Mouse (Mus musculus) hindbrain, embryonic 10.5 days (tissue): ENCODE results near the gene Isg20. TPM values are rescaled to one million over a fixed set of nuclear protein-coding genes. Genes with fewer than 3 reads are reported as not detected.

Experiments used
- DNase-seq: peaks from one replicate; pipeline ENCODE4 v3.0.0-alpha.2; 2017; ENCODE audit warnings: low spot score
- H3K27ac ChIP-seq: fragments of 300-500 bp; sonication (generic); 2 replicates; pipeline ENCODE4 v1.5.1; 2016; ENCODE audit warnings: mild to moderate bottlenecking, moderate library complexity
- H3K27me3 ChIP-seq: fragments of 300-500 bp; sonication (generic); 2 replicates; pipeline ENCODE4 v1.6.1; 2016; ENCODE audit warnings: mild to moderate bottlenecking; ENCODE audit not compliant: poor library complexity, insufficient read depth, severe bottlenecking
- H3K36me3 ChIP-seq: fragments of 300-500 bp; sonication (generic); 2 replicates; pipeline ENCODE4 v1.6.1; 2016; ENCODE audit warnings: mild to moderate bottlenecking, moderate library complexity
- H3K4me1 ChIP-seq: fragments of 300-500 bp; sonication (generic); replicated peaks from 2 replicates; pipeline ENCODE4 v1.6.1; 2016; ENCODE audit warnings: mild to moderate bottlenecking
- H3K4me3 ChIP-seq: fragments of 300-500 bp; sonication (generic); 2 replicates; pipeline ENCODE4 v1.5.1; 2016; ENCODE audit warnings: mild to moderate bottlenecking, moderate library complexity
- H3K9me3 ChIP-seq: fragments of 300-500 bp; sonication (generic); 2 replicates; pipeline ENCODE4 v1.6.1; 2016; ENCODE audit warnings: mild to moderate bottlenecking, moderate library complexity
- WGBS: fragments of 180-500 bp; shearing (Covaris S2); methylation state at CpG from one replicate; pipeline ENCODE4 v1.1.7; 2016; 5-methylcytosine and 5-hydroxymethylcytosine counted together
- polyA plus RNA-seq: library from polyadenylated mRNA; unstranded; fragments of >200 nt; fragmentation: Nextera tagmentation; extraction: Ambion mirVana; gene quantifications from 2 replicates; pipeline ENCODE4 v1.2.1, GENCODE M21; 2016

Gene Isg20
- polyA plus RNA-seq: 0.57 and 0.63 TPM in 2 replicates

GRCm38 (mm10) chr7:78912974-78913474, at the start of gene Isg20:
Gene Isg20 (plus strand): TSS chr7:78913424.
- peaks cover 24% of the 10 kb centered on the region for H3K36me3 ChIP-seq
- H3K27ac ChIP-seq: peak within 1 kb of the TSS; percentile 66
- peak within 1 kb of the TSS; percentile 35 for H3K4me3 ChIP-seq
- 61% methylated on average over 5 of the region's 5 CpGs for WGBS
- H3K27me3 ChIP-seq: no peaks in the 10 kb centered on the region
- H3K9me3 ChIP-seq: no peaks in the 10 kb centered on the region
- no peak for DNase-seq
- H3K4me1 ChIP-seq: peaks cover 39% of the 10 kb centered on the region

- Histone ChIP-seq H3K4me1 (peaks cover 3% of the 10 kb centered on the region; the same call in 1 of the 2 replicates), H3K36me3 (no peaks in the 10 kb centered on the region), H3K4me3 (no peak overlapping the region), H3K27me3 (no peaks in the 10 kb centered on the region), H3K9me3 (no peaks in the 10 kb centered on the region), H3K27ac (no peak overlapping the region)
- no peak for DNase-seq
- WGBS: 72% methylated on average over 7 of the region's 7 CpGs
Observed at GRCm38 (mm10) chr7:78863796-78864445, 49.3 kb upstream of the Isg20 start.

- WGBS: 88% methylated on average over 4 of the region's 4 CpGs
Observed at GRCm38 (mm10) chr7:78864446-78864802, 48.8 kb upstream of the Isg20 start.

GRCm38 (mm10) chr7:78865212-78865949, 47.8 kb upstream of the Isg20 start:
- H3K4me3 ChIP-seq: no peak overlapping the region
- no peaks in the 10 kb centered on the region for H3K9me3 ChIP-seq
- no peak overlapping the region for H3K27ac ChIP-seq
- no peak for DNase-seq
- no peaks in the 10 kb centered on the region for H3K36me3 ChIP-seq
- WGBS: 65% methylated on average over 12 of the region's 12 CpGs
- H3K27me3 ChIP-seq: no peaks in the 10 kb centered on the region
- H3K4me1 ChIP-seq: peaks cover 3% of the 10 kb centered on the region; the same call in 1 of the 2 replicates

More at GRCm38 (mm10) chr7:78864446-78864802, 48.8 kb upstream of the Isg20 start:
- peaks cover 3% of the 10 kb centered on the region; the same call in 1 of the 2 replicates for H3K4me1 ChIP-seq
- H3K36me3 ChIP-seq: no peaks in the 10 kb centered on the region
- no peak for DNase-seq
- no peak overlapping the region for H3K4me3 ChIP-seq
- no peaks in the 10 kb centered on the region for H3K27me3 ChIP-seq
- H3K9me3 ChIP-seq: no peaks in the 10 kb centered on the region
- no peak overlapping the region for H3K27ac ChIP-seq

- DNase-seq: no peak
- H3K9me3 ChIP-seq: no peaks in the 10 kb centered on the region
- no peaks in the 10 kb centered on the region for H3K36me3 ChIP-seq
- 81% methylated on average over 5 of the region's 5 CpGs for WGBS
- no peak overlapping the region for H3K4me3 ChIP-seq
- H3K4me1 ChIP-seq: peaks cover 3% of the 10 kb centered on the region; the same call in 1 of the 2 replicates
- no peaks in the 10 kb centered on the region for H3K27me3 ChIP-seq
- H3K27ac ChIP-seq: no peak overlapping the region
Observed at GRCm38 (mm10) chr7:78868731-78869130, 44.5 kb upstream of the Isg20 start.

GRCm38 (mm10) chr7:78872366-78872765, 40.9 kb upstream of the Isg20 start:
- Histone ChIP-seq H3K9me3 (no peaks in the 10 kb centered on the region), H3K4me3 (no peak overlapping the region), H3K27ac (no peak overlapping the region), H3K27me3 (no peaks in the 10 kb centered on the region), H3K4me1 (no peaks in the 10 kb centered on the region), H3K36me3 (no peaks in the 10 kb centered on the region)
- WGBS: 86% methylated on average over 6 of the region's 6 CpGs
- no peak for DNase-seq

GRCm38 (mm10) chr7:78872831-78873230, 40.4 kb upstream of the Isg20 start:
- H3K27me3 ChIP-seq: no peaks in the 10 kb centered on the region
- no peak for DNase-seq
- H3K27ac ChIP-seq: no peak overlapping the region
- H3K36me3 ChIP-seq: no peaks in the 10 kb centered on the region
- H3K4me3 ChIP-seq: no peak overlapping the region
- H3K9me3 ChIP-seq: no peaks in the 10 kb centered on the region
- WGBS: 82% methylated on average over 5 of the region's 5 CpGs
- no peaks in the 10 kb centered on the region for H3K4me1 ChIP-seq

GRCm38 (mm10) chr7:78881607-78882468, 31.4 kb upstream of the Isg20 start:
- 14% methylated on average over 14 of the region's 16 CpGs for WGBS
- Histone ChIP-seq H3K27me3 (peaks cover 46% of the 10 kb centered on the region), H3K36me3 (no peaks in the 10 kb centered on the region), H3K9me3 (no peaks in the 10 kb centered on the region), H3K27ac (peak overlapping the region; percentile 86), H3K4me3 (peak overlapping the region; percentile 57), H3K4me1 (peaks cover 54% of the 10 kb centered on the region)
- DNase-seq: peak; percentile 27

GRCm38 (mm10) chr7:78882469-78882837, 30.8 kb upstream of the Isg20 start:
- Histone ChIP-seq H3K4me1 (peaks cover 60% of the 10 kb centered on the region), H3K36me3 (no peaks in the 10 kb centered on the region), H3K9me3 (no peaks in the 10 kb centered on the region), H3K4me3 (peak overlapping the region; percentile 57), H3K27me3 (peaks cover 47% of the 10 kb centered on the region), H3K27ac (peak overlapping the region; percentile 86)
- DNase-seq: peak; percentile 79
- 2% methylated on average over 23 of the region's 23 CpGs for WGBS

GRCm38 (mm10) chr7:78883016-78883725, 30.1 kb upstream of the Isg20 start:
- H3K9me3 ChIP-seq: no peaks in the 10 kb centered on the region
- H3K27ac ChIP-seq: peak overlapping the region; percentile 86
- DNase-seq: peak; percentile 43
- 1% methylated on average over 34 of the region's 34 CpGs for WGBS
- H3K4me3 ChIP-seq: peak overlapping the region; percentile 57
- H3K36me3 ChIP-seq: no peaks in the 10 kb centered on the region
- peaks cover 54% of the 10 kb centered on the region for H3K27me3 ChIP-seq
- peaks cover 64% of the 10 kb centered on the region for H3K4me1 ChIP-seq

- Histone ChIP-seq H3K9me3 (no peaks in the 10 kb centered on the region), H3K27ac (peak overlapping the region; percentile 86), H3K27me3 (peaks cover 59% of the 10 kb centered on the region), H3K36me3 (no peaks in the 10 kb centered on the region), H3K4me3 (peak overlapping the region; percentile 57), H3K4me1 (peaks cover 64% of the 10 kb centered on the region)
- 9% methylated on average over 8 of the region's 8 CpGs for WGBS
- DNase-seq: no peak
Observed at GRCm38 (mm10) chr7:78883726-78884060, 29.5 kb upstream of the Isg20 start.

- WGBS: 7% methylated on average over 6 of the region's 6 CpGs
- Histone ChIP-seq H3K4me3 (peak overlapping the region; percentile 33), H3K27me3 (peaks cover 63% of the 10 kb centered on the region), H3K36me3 (no peaks in the 10 kb centered on the region), H3K27ac (peak overlapping the region; percentile 68), H3K9me3 (no peaks in the 10 kb centered on the region), H3K4me1 (peaks cover 64% of the 10 kb centered on the region)
- peak; percentile 70 for DNase-seq
Observed at GRCm38 (mm10) chr7:78884139-78884538, 29.1 kb upstream of the Isg20 start.
